Mouse (Mus musculus) heart, adult 2 months (tissue): ENCODE results near the gene Zkscan14.
A peak's percentile ranks its signal among the peaks of the same experiment; 100 is the strongest.

Experiments
- CTCF ChIP-seq: fragments of 200-600 bp; IDR thresholded peaks from 2 replicates; pipeline ENCODE4 v1.8.1; 2022; ENCODE audit warnings: antibody characterized with exemption, mild to moderate bottlenecking, moderate library complexity
- EP300 ChIP-seq: fragments of 200-500 bp; IDR thresholded peaks from 2 replicates; pipeline ENCODE4 v1.6.1; 2011; ENCODE audit warnings: low read depth, low read length, control low read depth; ENCODE audit not compliant: insufficient read depth
- POLR2A ChIP-seq: fragments of 200-500 bp; IDR thresholded peaks from 2 replicates; pipeline ENCODE4 v1.6.1; 2011; ENCODE audit warnings: mild to moderate bottlenecking, low read depth, low read length, control low read depth; ENCODE audit not compliant: insufficient read depth

DNA sequence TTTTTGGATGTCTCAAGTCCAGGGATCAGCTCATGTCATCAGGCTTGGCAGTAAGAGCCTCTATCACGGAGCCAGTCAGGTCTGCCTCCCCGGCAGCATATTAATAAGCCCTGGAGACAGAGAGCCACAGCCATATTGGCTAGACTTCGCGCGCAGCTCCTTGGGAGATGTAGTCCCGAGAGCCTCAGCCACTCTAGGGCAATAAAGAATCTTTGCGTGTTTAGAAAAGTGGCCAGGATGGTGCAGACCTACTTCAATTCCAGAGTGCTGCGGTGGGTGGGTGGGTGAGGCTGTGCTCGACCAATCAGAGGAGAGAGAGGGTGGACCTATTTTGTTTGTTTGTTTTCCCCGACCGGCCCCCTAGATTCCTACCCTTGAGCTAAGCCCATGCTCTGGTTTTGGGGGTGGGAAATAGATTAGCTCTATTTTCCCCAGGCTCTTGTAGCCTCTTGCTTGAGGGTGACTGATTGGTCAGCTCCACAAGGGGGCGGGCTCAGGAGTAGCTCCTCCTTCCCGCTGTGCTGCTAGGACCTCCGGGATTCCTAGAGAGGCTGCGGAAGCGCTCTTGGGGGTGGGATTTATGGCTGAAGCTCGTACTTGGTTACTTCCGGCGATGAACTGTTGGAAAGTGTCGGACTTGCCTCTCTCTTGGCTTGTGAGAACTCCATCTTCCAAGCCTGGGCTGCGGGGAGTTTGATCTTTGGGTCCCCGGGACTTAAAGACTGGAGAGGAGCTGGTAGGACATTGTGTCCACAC lies 2.4 kb upstream of the Zkscan14 start, which contains the start of gene Zkscan5:
- TF ChIP-seq POLR2A (peak; percentile 81), EP300 (peak; percentile 71), CTCF (peak; percentile 37; the same call in 1 of the 2 replicates)
